Mouse (Mus musculus) C2C12 (cell line): Measurements from ENCODE around the gene Hdac7.

Source experiments
- CEBPB ChIP-seq: IDR thresholded peaks from one replicate; pipeline ENCODE4 v1.6.1; 2011; ENCODE audit warnings: low read depth, mild to moderate bottlenecking, control low read depth, moderate library complexity
- CTCF ChIP-seq: IDR thresholded peaks from one replicate; pipeline ENCODE4 v1.5.1; 2011; ENCODE audit not compliant: control insufficient read depth, insufficient read depth, insufficient read length
- MAX ChIP-seq: IDR thresholded peaks from one replicate; pipeline ENCODE4 v1.6.1; 2011; ENCODE audit warnings: mild to moderate bottlenecking, control low read depth
- USF1 ChIP-seq: IDR thresholded peaks from one replicate; pipeline ENCODE4 v1.6.1; 2011; ENCODE audit warnings: low read depth, mild to moderate bottlenecking, control low read depth, moderate library complexity

- TF ChIP-seq CTCF = no peak
- no peak for TF ChIP-seq CEBPB
- TF ChIP-seq MAX = no peak
- no peak for TF ChIP-seq USF1
Measured at GRCm38 (mm10) chr15:97839012-97839411, 5.3 kb downstream of the Hdac7 start.
